In genomic region chr10:89685391-89686138, GRCm38 (mm10) we compare ENCODE assay signal across 8 mouse cellular contexts. TPM values are rescaled to one million over a fixed set of nuclear protein-coding genes. Genes with fewer than 3 reads are reported as not detected.
A peak's percentile ranks its signal among the peaks of the same experiment; 100 is the strongest.
DNase-seq lines count a peak whose midpoint lies in the region; ATAC-seq and TF ChIP-seq lines count a peak whose summit lies in the region.

No protein-coding gene starts in this region.

- ATAC-seq in Patski: peak; percentile 46
- peak; percentile 81; the same call in 1 of the 2 replicates for ATAC-seq in embryonic facial prominence, embryonic 11.5 days (replicated peaks; ENCODE audit: insufficient number of reproducible peaks, low FRiP score, low TSS enrichment, low read depth)
- peak; percentile 81 for ATAC-seq in hindbrain, embryonic 14.5 days (ENCODE audit: low FRiP score)
- peak; percentile 59 for ATAC-seq in liver, embryonic 16.5 days (ENCODE audit: low read depth)
- peak; percentile 80 for ATAC-seq in stomach, embryonic 14.5 days (ENCODE audit: insufficient number of reproducible peaks, insufficient read depth, low FRiP score, low read depth)

- no peaks in the 10 kb centered on the region for H3K36me3 ChIP-seq in embryonic facial prominence, embryonic 11.5 days (replicated peaks; ENCODE audit: control insufficient read depth, insufficient read depth, low read depth, low read length)
- 0 out of 2 replicates have a peak, but pooled peaks cover 3% of the 10 kb centered on the region for H3K36me3 ChIP-seq in hindbrain, embryonic 14.5 days (replicated peaks; ENCODE audit: control insufficient read depth, insufficient read depth)
- H3K36me3 ChIP-seq in liver, embryonic 16.5 days (ENCODE audit: control insufficient read depth, insufficient read depth): no peaks in the 10 kb centered on the region
- no peaks in the 10 kb centered on the region for H3K36me3 ChIP-seq in stomach, embryonic 14.5 days (ENCODE audit: control insufficient read depth, insufficient read depth, low read length)

- no peaks in the 10 kb centered on the region; the same call in 1 of the 2 replicates for H3K4me1 ChIP-seq in lung, adult 2 months (ENCODE audit: control insufficient read depth, insufficient read depth, low read length)
- H3K4me1 ChIP-seq in embryonic facial prominence, embryonic 11.5 days (ENCODE audit: control insufficient read depth, insufficient read depth, low read length): no peaks in the 10 kb centered on the region
- H3K4me1 ChIP-seq in hindbrain, embryonic 14.5 days (replicated peaks; ENCODE audit: control insufficient read depth, insufficient read depth, low read length): peaks cover 15% of the 10 kb centered on the region
- peaks cover 36% of the 10 kb centered on the region for H3K4me1 ChIP-seq in liver, embryonic 16.5 days (ENCODE audit: control insufficient read depth, low read depth, low read length)
- no peaks in the 10 kb centered on the region for H3K4me1 ChIP-seq in stomach, embryonic 14.5 days (ENCODE audit: control insufficient read depth, insufficient read depth, low read length)

- H3K27me3 ChIP-seq in Patski: no peaks in the 10 kb centered on the region
- no peaks in the 10 kb centered on the region for H3K27me3 ChIP-seq in embryonic facial prominence, embryonic 11.5 days (ENCODE audit: control insufficient read depth, insufficient read depth, low read length)
- no peaks in the 10 kb centered on the region for H3K27me3 ChIP-seq in hindbrain, embryonic 14.5 days (ENCODE audit: control insufficient read depth, insufficient read depth, low read length)
- no peaks in the 10 kb centered on the region for H3K27me3 ChIP-seq in liver, embryonic 16.5 days (ENCODE audit: control insufficient read depth, insufficient read depth, low read depth, low read length)
- no peaks in the 10 kb centered on the region for H3K27me3 ChIP-seq in stomach, embryonic 14.5 days (ENCODE audit: control insufficient read depth, insufficient read depth, low read length)

- DNase-seq in lung, adult 2 months: no peak
- DNase-seq in lung, postnatal 10 days: no peak
- no peak for DNase-seq in Patski (ENCODE audit: low read depth, low spot score)
- peak; percentile 12 for DNase-seq in embryonic facial prominence, embryonic 11.5 days (ENCODE audit: low spot score)
- no peak for DNase-seq in hindbrain, embryonic 14.5 days (ENCODE audit: low spot score)
- no peak for DNase-seq in thymus, postnatal 25 days

- WGBS in lung, adult 2 months: 1% methylated on average over 51 of the region's 51 CpGs
- WGBS in embryonic facial prominence, embryonic 11.5 days: under 1% methylated on average over 51 of the region's 51 CpGs
- 1% methylated on average over 48 of the region's 51 CpGs for WGBS in hindbrain, embryonic 14.5 days
- under 1% methylated on average over 45 of the region's 51 CpGs for WGBS in liver, embryonic 16.5 days (ENCODE audit: insufficient replicate concordance)
- 2% methylated on average over 50 of the region's 51 CpGs for WGBS in stomach, embryonic 14.5 days

- H3K27ac ChIP-seq in embryonic facial prominence, embryonic 11.5 days (replicated peaks; ENCODE audit: low read depth, low read length): no peak overlapping the region
- H3K27ac ChIP-seq in hindbrain, embryonic 14.5 days: peak overlapping the region; percentile 71
- peak overlapping the region; percentile 80 for H3K27ac ChIP-seq in liver, embryonic 16.5 days (ENCODE audit: low read length)
- H3K27ac ChIP-seq in stomach, embryonic 14.5 days (ENCODE audit: low read length): peak overlapping the region; percentile 72

- H3K9me3 ChIP-seq in embryonic facial prominence, embryonic 11.5 days (replicated peaks; ENCODE audit: control insufficient read depth, low read length): no peaks in the 10 kb centered on the region
- H3K9me3 ChIP-seq in hindbrain, embryonic 14.5 days (ENCODE audit: control insufficient read depth, low read length): no peaks in the 10 kb centered on the region
- no peaks in the 10 kb centered on the region for H3K9me3 ChIP-seq in liver, embryonic 16.5 days (replicated peaks; ENCODE audit: control insufficient read depth, low read length)
- H3K9me3 ChIP-seq in stomach, embryonic 14.5 days (ENCODE audit: control insufficient read depth, low read depth, low read length): no peaks in the 10 kb centered on the region

- H3K9ac ChIP-seq in embryonic facial prominence, embryonic 11.5 days (replicated peaks; ENCODE audit: low read length): peak overlapping the region; percentile 89
- peak overlapping the region; percentile 90 for H3K9ac ChIP-seq in hindbrain, embryonic 14.5 days
- peak overlapping the region; percentile 94 for H3K9ac ChIP-seq in liver, embryonic 16.5 days (ENCODE audit: low read depth, low read length)
- H3K9ac ChIP-seq in stomach, embryonic 14.5 days (replicated peaks; ENCODE audit: low read depth, low read length): peak overlapping the region; percentile 95

- in situ Hi-C loops in Patski (cut with MboI; ENCODE audit: low pct_unique_long_range_greater_than_20kb): no loop called here

- POLR2A ChIA-PET in Patski (lab: Charles Lee): interaction anchor here (1.3 kb wide), 1 partner anchor 26 kb away, joined by 3 read pairs; no protein-coding TSS in a partner anchor

- TF ChIP-seq CTCF in lung, adult 2 months (IDR thresholded peaks at IDR 0.05; ENCODE audit: insufficient read depth, low read length): no peak
- no peak for TF ChIP-seq CTCF in Patski (IDR thresholded peaks at IDR 0.05)

- no peak for TF ChIP-seq POLR2A in lung, adult 2 months (IDR thresholded peaks at IDR 0.05; ENCODE audit: borderline replicate concordance, extremely low read depth, low read depth, low read length)

- CTCF ChIA-PET in Patski (lab: Charles Lee): interaction anchor here (0.8 to 1.2 kb wide), 2 partner anchors 12 to 224 kb away, joined by 3 to 4 read pairs; no protein-coding TSS in a partner anchor

- peak overlapping the region; percentile 63 for H3K4me2 ChIP-seq in embryonic facial prominence, embryonic 11.5 days (ENCODE audit: low read depth, low read length)
- peak overlapping the region; percentile 79 for H3K4me2 ChIP-seq in hindbrain, embryonic 14.5 days (replicated peaks)
- H3K4me2 ChIP-seq in liver, embryonic 16.5 days (ENCODE audit: low read depth, low read length): peak overlapping the region; percentile 81
- peak overlapping the region; percentile 55 for H3K4me2 ChIP-seq in stomach, embryonic 14.5 days (replicated peaks; ENCODE audit: low read depth, low read length)

- peak overlapping the region; percentile 86 for H3K4me3 ChIP-seq in lung, adult 2 months (replicated peaks; ENCODE audit: extremely low read depth, low read depth, low read length)
- peak overlapping the region; percentile 99 for H3K4me3 ChIP-seq in embryonic facial prominence, embryonic 11.5 days (ENCODE audit: low read depth, low read length)
- H3K4me3 ChIP-seq in hindbrain, embryonic 14.5 days (replicated peaks; ENCODE audit: low read length): peak overlapping the region; percentile 93
- H3K4me3 ChIP-seq in liver, embryonic 16.5 days (ENCODE audit: low read depth, low read length): peak overlapping the region; percentile 99
- H3K4me3 ChIP-seq in stomach, embryonic 14.5 days (ENCODE audit: low read depth, low read length): peak overlapping the region; percentile 100

RNA-seq across cellular contexts. Expression of gene Scyl2, which starts 0.5 kb away (rescaled TPM):
- 10.6 and 16.0 TPM in 2 replicates for polyA plus RNA-seq in lung, adult 2 months (2012; rRNA removed)
- polyA plus RNA-seq in Patski (2021): 40.2 TPM
- 26.9 and 30.6 TPM in 2 replicates for polyA plus RNA-seq in embryonic facial prominence, embryonic 11.5 days (2014; fragmentation: Nextera tagmentation; extraction: Ambion mirVana)
- polyA plus RNA-seq in hindbrain, embryonic 14.5 days (2014; fragmentation: Nextera tagmentation; extraction: Ambion mirVana): 15.6 and 18.5 TPM in 2 replicates
- 2.9 and 3.2 TPM in 2 replicates for polyA plus RNA-seq in liver, embryonic 16.5 days (2015; fragmentation: Nextera tagmentation; extraction: Ambion mirVana)
- polyA plus RNA-seq in stomach, embryonic 14.5 days (2014; fragmentation: Nextera tagmentation; extraction: Ambion mirVana): 15.2 and 16.1 TPM in 2 replicates

RNA-seq across cellular contexts. Expression of gene Actr6, which starts 46.5 kb away (rescaled TPM):
- polyA plus RNA-seq in lung, adult 2 months (2012; rRNA removed): 0.71 and 1.7 TPM in 2 replicates
- polyA plus RNA-seq in Patski (2021): 16.8 TPM
- polyA plus RNA-seq in embryonic facial prominence, embryonic 11.5 days (2014; fragmentation: Nextera tagmentation; extraction: Ambion mirVana): 46.3 and 50.9 TPM in 2 replicates
- 53.2 and 58.4 TPM in 2 replicates for polyA plus RNA-seq in hindbrain, embryonic 14.5 days (2014; fragmentation: Nextera tagmentation; extraction: Ambion mirVana)
- polyA plus RNA-seq in liver, embryonic 16.5 days (2015; fragmentation: Nextera tagmentation; extraction: Ambion mirVana): 12.0 and 14.3 TPM in 2 replicates
- 29.7 and 39.1 TPM in 2 replicates for polyA plus RNA-seq in stomach, embryonic 14.5 days (2014; fragmentation: Nextera tagmentation; extraction: Ambion mirVana)

RNA-seq across cellular contexts. Expression of gene Uhrf1bp1l, which starts 59.2 kb away (rescaled TPM):
- 20.5 and 27.3 TPM in 2 replicates for polyA plus RNA-seq in lung, adult 2 months (2012; rRNA removed)
- 62.8 TPM for polyA plus RNA-seq in Patski (2021)
- 24.6 and 27.6 TPM in 2 replicates for polyA plus RNA-seq in embryonic facial prominence, embryonic 11.5 days (2014; fragmentation: Nextera tagmentation; extraction: Ambion mirVana)
- polyA plus RNA-seq in hindbrain, embryonic 14.5 days (2014; fragmentation: Nextera tagmentation; extraction: Ambion mirVana): 34.8 and 35.9 TPM in 2 replicates
- polyA plus RNA-seq in liver, embryonic 16.5 days (2015; fragmentation: Nextera tagmentation; extraction: Ambion mirVana): 12.6 and 13.7 TPM in 2 replicates
- polyA plus RNA-seq in stomach, embryonic 14.5 days (2014; fragmentation: Nextera tagmentation; extraction: Ambion mirVana): 30.5 and 30.7 TPM in 2 replicates
